Mouse (Mus musculus) cortical plate, adult 2 months (tissue): ENCODE measurements at regions not wholly inside any gene's neighbourhood (a gene's known extent, or its start where the extent isn't known, plus 50 kb on each side); places are given as distances from the start of the nearest gene placed in this dataset.
"Not testable (repeated sequence)": the region's sequence is repeated elsewhere in the genome, so short reads cannot be mapped to it uniquely, and the experiment has no call there.

Experiments used
- CTCF ChIP-seq: fragments of 200-500 bp; IDR thresholded peaks from 2 replicates; pipeline ENCODE4 v1.5.1; 2011; ENCODE audit warnings: mild to moderate bottlenecking, control low read depth, low read length; ENCODE audit not compliant: insufficient read depth; ENCODE audit errors: extremely low read depth
- POLR2A ChIP-seq: fragments of 200-500 bp; IDR thresholded peaks from 2 replicates; pipeline ENCODE4 v1.6.1; 2011; ENCODE audit warnings: mild to moderate bottlenecking, low read length, control low read depth; ENCODE audit not compliant: insufficient read depth; ENCODE audit errors: extremely low read depth

DNA sequence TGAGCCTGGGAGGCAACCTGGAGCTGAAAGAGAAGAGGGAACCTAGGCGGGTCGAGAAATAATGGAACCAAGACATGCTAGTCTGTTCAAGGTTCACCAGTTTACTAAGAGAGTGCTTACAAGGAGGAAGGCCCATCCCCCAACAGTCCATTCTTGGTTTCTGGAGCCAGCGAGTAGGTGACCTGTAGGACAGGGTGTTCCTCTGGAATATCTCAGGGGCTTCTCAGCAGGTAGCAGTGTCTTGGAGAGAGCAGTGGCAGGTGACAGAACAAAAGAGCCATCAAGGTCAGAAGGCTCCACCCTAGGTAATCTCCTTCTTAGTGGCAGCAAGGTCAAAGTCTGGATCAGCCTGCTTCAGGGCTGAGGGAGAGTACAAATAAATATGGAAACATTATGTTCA lies 268.4 kb downstream of the Ppp1r3a start:
- TF ChIP-seq CTCF, POLR2A: not testable (repeated sequence)
